Mouse (Mus musculus) embryonic stem cell, embryonic (primary cell): ENCODE data around the gene Ctnnb1.

Experiments used
- CTCF ChIA-PET, 4 experiments: fragments of 300-600 bp in 2 of 4; fragments of 350-600 bp in 2 of 4; sonication (Branson Sonifier 250); formaldehyde crosslinking; loops; one replicate each; lab custom pipeline; 2022; ENCODE audit warnings: inconsistent platforms in 2 of 4; lab: Charles Lee
- POLR2A ChIA-PET, 4 experiments: fragments of 300-600 bp in 2 of 4; fragments of 350-600 bp in 2 of 4; sonication (Branson Sonifier 250); formaldehyde crosslinking; loops; one replicate each; lab custom pipeline; 2022; ENCODE audit warnings: antibody characterized with exemption in 4 of 4, inconsistent platforms in 1 of 4; lab: Charles Lee

Ctnnb1 gene

GRCm38 (mm10) chr9:120936351-120936750, 7.3 kb downstream of the Ctnnb1 start:
- CTCF ChIA-PET = interaction anchor here in 2 of 4 experiments (1.0 to 1.4 kb wide), 2 partner anchors 21 to 118 kb away, joined by 3 to 4 read pairs; no protein-coding TSS in a partner anchor

GRCm38 (mm10) chr9:120940858-120941257, 11.8 kb downstream of the Ctnnb1 start:
- CTCF ChIA-PET = interaction anchor here in 1 of 4 experiments (0.6 kb wide), 1 partner anchor 362 kb away, joined by 3 read pairs; no protein-coding TSS in a partner anchor

More at GRCm38 (mm10) chr9:120936351-120936750, 7.3 kb downstream of the Ctnnb1 start:
- POLR2A ChIA-PET = interaction anchor here in 3 of 4 experiments (0.7 to 29.8 kb wide), 16 partner anchors 9 to 920 kb away, joined by 3 to 714 read pairs (median 6); no protein-coding TSS in a partner anchor

DNA sequence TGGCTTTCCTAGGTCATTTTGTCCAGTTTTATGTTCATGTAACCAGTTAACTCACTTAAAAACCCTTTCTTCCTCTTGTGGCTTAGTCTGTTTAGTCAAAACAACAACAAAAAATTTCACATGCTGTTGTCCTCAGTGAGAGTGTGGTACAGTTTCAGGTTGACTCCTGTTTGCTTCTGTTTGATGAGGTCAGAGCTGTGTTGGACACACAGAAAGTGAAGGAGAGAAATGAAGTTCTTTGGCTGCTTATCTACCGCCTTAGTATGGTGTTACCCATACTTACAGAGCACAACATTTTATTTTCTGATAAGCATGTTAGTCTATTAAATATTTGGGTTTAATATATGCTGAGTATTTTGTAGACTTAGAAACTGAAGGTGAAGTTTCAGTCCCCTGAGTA, 14.7 kb downstream of the Ctnnb1 start:
- ChIA-PET POLR2A (interaction anchor here (0.6 to 29.8 kb wide), 9 partner anchors 4 to 966 kb away, joined by 4 to 714 read pairs (median 29); partner anchors contain the start of gene Ctnnb1 (in 1 of the 4)), CTCF (interaction anchor here in 1 of 4 experiments (0.7 kb wide), 1 partner anchor 340 kb away, joined by 3 read pairs; no protein-coding TSS in a partner anchor)

More at GRCm38 (mm10) chr9:120940858-120941257, 11.8 kb downstream of the Ctnnb1 start:
- POLR2A ChIA-PET = interaction anchor here in 3 of 4 experiments (0.6 to 29.8 kb wide), 7 partner anchors 1 to 184 kb away, joined by 3 to 714 read pairs (median 43); partner anchors contain the start of gene Ctnnb1 (in 1 of the 3)

GRCm38 (mm10) chr9:120944211-120944610, 15.2 kb downstream of the Ctnnb1 start:
- POLR2A ChIA-PET = interaction anchor here in 3 of 4 experiments (1.0 to 29.8 kb wide), 11 partner anchors 4 to 157 kb away, joined by 3 to 714 read pairs (median 29); partner anchors contain the start of gene Ctnnb1 (in 1 of the 3)
- CTCF ChIA-PET = no interaction called here

- ChIA-PET CTCF (interaction anchor here in 1 of 4 experiments (1.0 kb wide), 1 partner anchor 8 kb away, joined by 3 read pairs; no protein-coding TSS in a partner anchor), POLR2A (interaction anchor here in 3 of 4 experiments (0.6 to 29.8 kb wide), 12 partner anchors 6 to 41 kb away, joined by 3 to 714 read pairs (median 5); partner anchors contain the start of gene Ctnnb1 (in 1 of the 3))
Observed at GRCm38 (mm10) chr9:120946131-120946530, 17.1 kb downstream of the Ctnnb1 start.

DNA sequence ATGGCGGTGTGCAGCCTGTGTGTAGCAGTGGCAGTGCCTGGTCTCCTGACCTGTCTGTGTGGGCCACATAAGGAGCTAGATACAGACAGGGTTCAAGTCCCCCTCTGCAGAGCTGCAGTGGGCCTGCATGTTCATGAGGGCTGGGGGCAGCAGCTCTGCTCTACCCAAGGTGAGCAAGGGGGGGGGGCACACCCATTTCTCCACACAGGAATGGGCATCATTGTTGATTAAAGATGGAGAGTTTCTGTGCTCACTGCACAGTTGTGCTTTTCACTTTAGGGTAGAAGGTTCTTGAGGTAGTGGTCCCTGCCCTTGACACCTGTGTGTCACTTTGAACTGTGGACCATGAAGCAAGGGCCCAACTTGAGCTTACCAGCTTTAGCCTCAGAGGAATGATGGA, 19.8 kb downstream of the Ctnnb1 start:
- CTCF ChIA-PET = interaction anchor here in 1 of 4 experiments (0.6 kb wide), 1 partner anchor 408 kb away, joined by 3 read pairs; no protein-coding TSS in a partner anchor
- POLR2A ChIA-PET = interaction anchor here in 3 of 4 experiments (0.6 to 29.8 kb wide), 11 partner anchors 6 to 792 kb away, joined by 3 to 714 read pairs (median 4); partner anchors contain the start of gene Ctnnb1 (in 1 of the 3)

GRCm38 (mm10) chr9:120950761-120951160, 21.7 kb downstream of the Ctnnb1 start:
- CTCF ChIA-PET = no interaction called here
- POLR2A ChIA-PET = interaction anchor here (0.6 to 29.8 kb wide), 14 partner anchors 4 to 173 kb away, joined by 3 to 714 read pairs (median 4); partner anchors contain the start of gene Ctnnb1 (in 1 of the 4)

GRCm38 (mm10) chr9:120951947-120952346, 22.9 kb downstream of the Ctnnb1 start:
- ChIA-PET CTCF (no interaction called here), POLR2A (interaction anchor here in 3 of 4 experiments (0.7 to 29.8 kb wide), 10 partner anchors 3 to 1110 kb away, joined by 3 to 714 read pairs (median 13); partner anchors contain the start of gene Ctnnb1 (in 1 of the 3))

- POLR2A ChIA-PET = interaction anchor here in 3 of 4 experiments (0.9 to 29.4 kb wide), 8 partner anchors 8 to 24 kb away, joined by 3 to 714 read pairs (median 4); partner anchors contain the start of gene Ctnnb1 (in 1 of the 3)
- CTCF ChIA-PET = no interaction called here
Observed at GRCm38 (mm10) chr9:120958051-120958450, 29.0 kb downstream of the Ctnnb1 start.

GRCm38 (mm10) chr9:120958560-120958959, 29.5 kb downstream of the Ctnnb1 start:
- ChIA-PET POLR2A (interaction anchor here in 3 of 4 experiments (0.5 to 29.4 kb wide), 9 partner anchors 8 to 387 kb away, joined by 3 to 714 read pairs (median 3); partner anchors contain the start of genes Ctnnb1 (in 1 of the 3) and Rpl14 (in 1 of the 3)), CTCF (no interaction called here)

- ChIA-PET POLR2A (interaction anchor here in 3 of 4 experiments (0.5 to 29.4 kb wide), 8 partner anchors 9 to 388 kb away, joined by 3 to 714 read pairs (median 4); partner anchors contain the start of genes Ctnnb1 (in 1 of the 3) and Rpl14 (in 1 of the 3)), CTCF (interaction anchor here in 1 of 4 experiments (0.6 kb wide), 1 partner anchor 792 kb away, joined by 6 read pairs; no protein-coding TSS in a partner anchor)
Observed at GRCm38 (mm10) chr9:120959225-120959624, 30.2 kb downstream of the Ctnnb1 start.

GRCm38 (mm10) chr9:120960611-120961010, 31.6 kb downstream of the Ctnnb1 start:
- ChIA-PET POLR2A (interaction anchor here in 2 of 4 experiments (0.6 to 29.4 kb wide), 3 partner anchors 9 to 21 kb away, joined by 3 to 714 read pairs (median 3); partner anchors contain the start of gene Ctnnb1 (in 1 of the 2)), CTCF (interaction anchor here in 1 of 4 experiments (0.6 kb wide), 1 partner anchor 280 kb away, joined by 3 read pairs; no protein-coding TSS in a partner anchor)

- POLR2A ChIA-PET = interaction anchor here in 3 of 4 experiments (0.7 to 29.4 kb wide), 9 partner anchors 8 to 49 kb away, joined by 3 to 714 read pairs (median 5); partner anchors contain the start of gene Ctnnb1 (in 1 of the 3)
- CTCF ChIA-PET = no interaction called here
Observed at GRCm38 (mm10) chr9:120961466-120961865, 32.5 kb downstream of the Ctnnb1 start.

GRCm38 (mm10) chr9:120961969-120962700, 33.1 kb downstream of the Ctnnb1 start:
- ChIA-PET POLR2A (interaction anchor here in 3 of 4 experiments (0.6 to 29.4 kb wide), 17 partner anchors 8 to 305 kb away, joined by 3 to 714 read pairs (median 4); partner anchors contain the start of gene Ctnnb1 (in 1 of the 3)), CTCF (interaction anchor here in 2 of 4 experiments (1.0 kb wide), 2 partner anchors 25 to 47 kb away, joined by 3 to 5 read pairs; no protein-coding TSS in a partner anchor)

DNA sequence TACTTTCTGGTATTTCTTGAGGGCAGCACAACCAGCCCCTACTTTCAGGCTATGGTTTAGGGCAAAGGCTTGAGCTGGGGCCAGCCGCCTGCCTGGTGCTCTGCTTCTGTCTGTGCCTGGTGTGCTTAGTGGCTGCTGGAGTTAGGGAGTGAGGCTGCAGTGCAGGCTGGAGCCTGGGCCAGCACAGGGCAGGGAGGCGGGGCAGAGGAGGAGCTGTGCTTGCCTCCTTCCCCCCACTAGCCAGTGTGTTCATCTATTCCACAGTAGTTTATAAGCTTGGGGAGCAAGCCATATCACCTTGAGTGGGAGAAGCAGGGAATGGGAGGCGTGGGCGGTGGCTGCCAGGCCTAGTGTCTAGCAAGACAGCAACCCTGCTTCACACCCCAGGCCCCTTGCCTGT, 34.1 kb downstream of the Ctnnb1 start:
- CTCF ChIA-PET = interaction anchor here in 2 of 4 experiments (0.5 to 1.0 kb wide), 2 partner anchors 10 to 48 kb away, joined by 3 to 5 read pairs; no protein-coding TSS in a partner anchor
- POLR2A ChIA-PET = interaction anchor here in 3 of 4 experiments (0.7 to 29.4 kb wide), 19 partner anchors 9 to 394 kb away, joined by 3 to 714 read pairs (median 4); partner anchors contain the start of gene Ctnnb1 (in 1 of the 3)

DNA sequence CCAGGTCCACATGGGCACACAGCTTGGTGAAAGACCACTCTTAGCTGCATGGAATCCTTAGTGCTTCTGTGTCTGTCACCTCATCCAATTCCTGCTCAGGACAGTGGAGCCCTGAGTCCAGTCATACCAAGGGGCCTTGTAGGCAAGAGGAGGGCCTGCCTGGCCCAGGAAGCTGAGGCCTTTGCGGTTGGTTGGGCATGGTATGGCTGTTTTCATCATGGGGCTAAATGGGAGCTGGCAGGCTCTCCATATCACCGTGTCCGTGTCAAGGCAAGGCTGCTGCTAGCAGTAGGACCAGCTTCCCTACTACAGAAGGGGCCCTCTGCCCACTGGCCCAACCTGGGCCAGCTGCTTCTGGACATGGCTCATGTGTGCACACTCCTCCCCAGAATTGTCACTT, 34.7 kb downstream of the Ctnnb1 start:
- CTCF ChIA-PET = no interaction called here
- POLR2A ChIA-PET = interaction anchor here in 3 of 4 experiments (0.6 to 29.4 kb wide), 14 partner anchors 10 to 746 kb away, joined by 3 to 714 read pairs (median 4); partner anchors contain the start of genes Ctnnb1 (in 1 of the 3) and Ss18l2 (in 1 of the 3)

DNA sequence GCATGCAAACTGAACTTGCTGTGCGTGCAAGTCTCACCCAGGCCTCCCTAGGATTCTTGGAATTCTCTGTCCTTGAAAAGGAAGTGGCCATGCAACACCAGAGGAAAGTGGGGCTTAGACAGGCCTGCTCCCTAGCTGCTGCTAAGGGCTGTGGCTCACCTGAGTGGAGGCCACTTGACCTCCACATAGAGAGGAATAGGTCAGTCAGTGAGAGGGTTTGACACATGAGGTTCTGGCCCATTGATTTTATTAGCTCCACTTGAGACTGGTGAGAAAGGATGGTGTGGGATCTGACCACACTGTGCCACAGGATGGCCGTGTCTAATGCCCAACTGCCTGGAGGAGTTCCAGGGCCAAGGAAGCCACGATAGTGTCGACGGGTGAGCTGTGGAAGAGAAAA, 35.2 kb downstream of the Ctnnb1 start:
- ChIA-PET POLR2A (interaction anchor here in 2 of 4 experiments (0.6 to 29.4 kb wide), 11 partner anchors 11 to 746 kb away, joined by 3 to 714 read pairs (median 4); partner anchors contain the start of genes Ctnnb1 (in 1 of the 2) and Ss18l2 (in 1 of the 2)), CTCF (no interaction called here)
